Mouse (Mus musculus) liver, embryonic 11.5 days (tissue): ENCODE measurements around the gene Bcam. TPM values are rescaled to one million over a fixed set of nuclear protein-coding genes. Genes with fewer than 3 reads are reported as not detected.

Source experiments
- ATAC-seq: fragments of 200-750 bp; cut with Nextera tagmentation; replicated peaks from 2 replicates; pipeline ENCODE4 v1.8.0; 2017; ENCODE audit warnings: moderate number of reproducible peaks, mild to moderate bottlenecking, moderate TSS enrichment, moderate library complexity; ENCODE audit not compliant: low FRiP score
- DNase-seq: peaks from one replicate; pipeline ENCODE4 v3.0.0-alpha.2; 2017; ENCODE audit warnings: low spot score
- H3K27ac ChIP-seq: fragments of 300-500 bp; sonication (generic); 2 replicates; pipeline ENCODE4 v1.5.1; 2014; ENCODE audit warnings: mild to moderate bottlenecking, low read depth, low read length, control low read depth
- H3K27me3 ChIP-seq: fragments of 300-500 bp; sonication (generic); replicated peaks from 2 replicates; pipeline ENCODE4 v1.6.1; 2014; ENCODE audit warnings: low read length, mixed read lengths; ENCODE audit not compliant: control insufficient read depth, insufficient read depth
- H3K36me3 ChIP-seq: fragments of 300-500 bp; sonication (generic); 2 replicates; pipeline ENCODE4 v1.6.1; 2014; ENCODE audit warnings: mild to moderate bottlenecking, low read length, moderate library complexity, mixed read lengths; ENCODE audit not compliant: control insufficient read depth, insufficient read depth
- H3K4me1 ChIP-seq: fragments of 300-500 bp; sonication (generic); replicated peaks from 2 replicates; pipeline ENCODE4 v1.6.1; 2014; ENCODE audit warnings: low read length, mixed read lengths; ENCODE audit not compliant: control insufficient read depth, insufficient read depth
- H3K4me2 ChIP-seq: fragments of 300-500 bp; sonication (generic); 2 replicates; pipeline ENCODE4 v1.6.1; 2014; ENCODE audit warnings: mild to moderate bottlenecking, control low read depth, moderate library complexity
- H3K4me3 ChIP-seq: fragments of 300-500 bp; sonication (generic); 2 replicates; pipeline ENCODE4 v1.5.1; 2014; ENCODE audit warnings: low read depth, low read length, control low read depth
- H3K9ac ChIP-seq: fragments of 300-500 bp; sonication (generic); 2 replicates; pipeline ENCODE4 v1.6.1; 2014; ENCODE audit warnings: low read depth, low read length, control low read depth
- H3K9me3 ChIP-seq: fragments of 300-500 bp; sonication (generic); 2 replicates; pipeline ENCODE4 v1.6.1; 2016; ENCODE audit warnings: low read length, inconsistent platforms, mixed read lengths; ENCODE audit not compliant: control insufficient read depth
- WGBS: fragments of 180-500 bp; shearing (Covaris S2); extraction: QIAGEN DNeasy Blood & Tissue Kit; methylation state at CpG from one replicate; pipeline ENCODE4 v1.1.7; 2014; 5-methylcytosine and 5-hydroxymethylcytosine counted together
- polyA plus RNA-seq: library from polyadenylated mRNA; unstranded; fragments of >200 nt; fragmentation: Nextera tagmentation; extraction: Ambion mirVana; gene quantifications from 2 replicates; pipeline ENCODE4 v1.2.1, GENCODE M21; 2014

Bcam gene
- polyA plus RNA-seq, 1 experiment from 2014 or later: 21.8 TPM

DNA sequence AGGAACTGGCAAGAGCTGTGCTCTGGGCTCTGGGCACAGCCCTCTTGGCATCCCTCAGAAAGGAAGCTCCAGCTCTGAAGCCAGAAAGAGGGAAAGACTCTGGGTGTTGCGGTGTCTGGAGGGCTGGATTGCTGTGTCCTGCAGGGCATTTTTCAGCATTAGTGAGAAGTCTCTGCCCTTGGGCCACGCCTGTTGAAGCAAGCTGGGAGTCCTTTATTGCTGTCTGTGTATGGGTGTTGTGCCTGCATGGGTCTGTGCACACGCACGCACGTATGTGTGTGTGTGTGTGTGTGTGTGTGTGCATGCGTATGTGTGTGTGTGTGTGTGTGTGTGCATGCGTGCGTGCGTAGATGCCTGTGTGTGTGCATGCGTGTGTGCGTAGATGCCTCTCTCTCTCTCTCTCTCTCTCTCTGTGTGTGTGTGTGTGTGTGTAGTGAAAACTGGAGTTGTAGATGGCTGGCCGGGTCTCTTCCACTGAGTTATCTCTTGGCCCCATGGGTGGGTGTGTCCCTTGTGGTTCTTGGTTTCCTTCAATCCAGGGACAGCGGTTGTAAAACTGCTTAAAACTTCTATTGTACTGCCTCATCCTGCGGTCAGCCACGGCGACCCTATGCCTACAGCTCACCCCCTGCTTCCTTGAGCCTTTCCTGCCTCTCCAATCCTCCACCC is 34.3 kb downstream of the Bcam start:
- Histone ChIP-seq H3K36me3 (peaks cover 27% of the 10 kb centered on the region), H3K4me1 (peaks cover 27% of the 10 kb centered on the region), H3K4me3 (0 out of 2 replicates have a peak overlapping the region, but pooled peaks have one; percentile 21), H3K9me3 (no peaks in the 10 kb centered on the region), H3K27me3 (no peaks in the 10 kb centered on the region), H3K4me2 (peak overlapping the region; percentile 49), H3K27ac (peak overlapping the region; percentile 88), H3K9ac (peak overlapping the region; percentile 35; the same call in 1 of the 2 replicates)
- ATAC-seq (peak; percentile 92), DNase-seq (peak; percentile 71)
- 44% methylated on average over 16 of the region's 16 CpGs for WGBS

DNA sequence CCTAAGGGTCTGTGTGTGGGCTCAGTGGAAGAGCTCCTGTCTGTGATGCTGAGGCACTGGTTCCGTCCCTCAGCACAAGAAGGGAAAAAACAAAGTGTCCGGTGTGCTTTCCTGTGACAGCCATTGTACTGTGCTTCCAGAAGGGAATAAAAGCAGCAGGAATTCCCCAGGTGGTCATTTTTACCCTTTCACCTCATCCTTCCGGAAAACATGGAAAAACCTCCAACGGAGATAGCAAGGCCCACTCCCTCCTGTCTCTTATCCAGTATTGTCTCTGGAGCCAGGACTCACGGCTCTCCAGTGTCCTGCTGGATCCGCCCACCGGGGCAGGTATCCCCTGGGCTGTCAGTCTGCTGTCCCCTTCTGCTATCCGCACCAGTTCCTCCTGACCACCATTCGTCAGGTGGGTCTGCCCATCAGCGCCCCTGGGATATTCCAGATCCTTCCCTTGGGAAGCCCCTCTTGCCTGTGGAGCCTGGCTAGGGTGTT is 36.6 kb downstream of the Bcam start:
- DNase-seq (no peak), ATAC-seq (no peak)
- H3K4me2 ChIP-seq: no peak overlapping the region
- H3K27ac ChIP-seq: no peak overlapping the region
- WGBS: 89% methylated on average over 10 of the region's 10 CpGs
- peaks cover 19% of the 10 kb centered on the region for H3K4me1 ChIP-seq
- H3K36me3 ChIP-seq: peaks cover 29% of the 10 kb centered on the region
- H3K9ac ChIP-seq: no peak overlapping the region
- H3K9me3 ChIP-seq: no peaks in the 10 kb centered on the region
- no peak overlapping the region for H3K4me3 ChIP-seq
- H3K27me3 ChIP-seq: no peaks in the 10 kb centered on the region

DNA sequence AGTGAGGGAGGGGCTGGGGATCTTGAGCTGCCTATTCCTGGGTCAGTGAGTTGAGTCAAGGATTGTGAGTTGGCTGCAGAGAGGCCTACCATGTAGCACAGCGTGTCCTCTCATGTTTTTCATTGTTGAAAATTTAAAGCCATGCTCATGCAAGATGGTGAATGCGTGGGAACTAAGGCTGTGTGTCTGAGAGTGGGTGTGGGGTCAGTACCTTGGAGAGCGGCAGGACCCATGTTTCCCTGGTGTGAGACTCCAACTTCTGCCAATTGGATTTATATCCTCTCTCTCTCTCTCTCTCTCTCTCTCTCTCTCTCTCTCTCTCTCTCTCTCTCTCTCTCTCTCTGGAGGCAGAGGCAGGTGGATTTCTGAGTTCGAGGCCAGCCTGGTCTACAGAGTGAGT is 44.3 kb downstream of the Bcam start:
- ATAC-seq: no peak
- Histone ChIP-seq H3K4me1 (0 out of 2 replicates have a peak, but pooled peaks cover 6% of the 10 kb centered on the region), H3K4me2 (no peak overlapping the region), H3K27me3 (no peaks in the 10 kb centered on the region), H3K36me3 (peaks cover 26% of the 10 kb centered on the region), H3K9ac (no peak overlapping the region), H3K27ac (no peak overlapping the region), H3K4me3 (no peak overlapping the region), H3K9me3 (0 out of 2 replicates have a peak, but pooled peaks cover under 1% of the 10 kb centered on the region)
- 90% methylated on average over 4 of the region's 4 CpGs for WGBS
- DNase-seq: no peak

DNA sequence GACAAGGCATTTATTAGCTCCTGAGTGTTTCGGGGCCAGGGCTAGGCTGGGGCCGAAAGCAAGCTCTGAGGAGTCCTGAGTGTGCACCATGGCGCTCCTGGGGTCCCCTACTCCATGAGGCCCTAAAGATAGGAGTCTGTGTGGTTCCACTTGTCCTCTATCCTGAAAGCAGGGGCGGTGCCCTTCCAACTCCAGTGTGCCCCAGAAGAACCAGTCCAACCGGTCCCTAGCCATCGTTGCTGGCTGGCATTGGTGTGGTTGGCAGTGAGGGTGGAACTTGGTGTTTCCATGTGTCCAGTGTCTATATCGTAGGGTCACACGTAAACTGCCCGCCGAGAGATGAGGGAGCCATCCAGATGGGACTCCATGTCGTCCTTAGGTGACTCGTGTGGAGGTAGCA is 46.6 kb downstream of the Bcam start:
- Histone ChIP-seq H3K27ac (no peak overlapping the region), H3K4me2 (no peak overlapping the region), H3K9ac (no peak overlapping the region), H3K4me3 (no peak overlapping the region), H3K9me3 (peaks cover 7% of the 10 kb centered on the region), H3K36me3 (peaks cover 28% of the 10 kb centered on the region), H3K27me3 (no peaks in the 10 kb centered on the region), H3K4me1 (0 out of 2 replicates have a peak, but pooled peaks cover 6% of the 10 kb centered on the region)
- 93% methylated on average over 12 of the region's 12 CpGs for WGBS
- DNase-seq (no peak), ATAC-seq (no peak)

DNA sequence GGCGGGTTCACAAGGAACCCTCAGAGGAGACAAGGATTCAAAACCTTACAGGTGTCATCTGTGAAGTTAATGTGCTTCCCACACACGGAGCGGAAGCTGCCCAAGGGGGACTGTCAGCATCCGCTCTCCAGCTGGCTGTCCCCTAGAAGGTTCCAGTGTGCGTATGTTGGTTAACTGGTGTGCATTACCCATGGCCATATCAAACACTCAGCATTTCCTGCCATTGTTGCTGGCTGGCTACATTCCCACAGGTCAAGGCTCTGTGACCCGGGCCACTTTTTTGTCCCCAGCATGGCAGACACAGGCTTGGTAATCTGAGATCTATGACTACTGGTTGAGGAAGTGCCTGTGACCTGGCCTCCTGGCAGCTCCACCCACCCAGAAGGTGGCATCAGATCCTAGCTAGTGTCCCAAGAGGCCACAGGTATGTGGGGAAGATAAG is 48.0 kb downstream of the Bcam start:
- Histone ChIP-seq H3K4me3 (no peak overlapping the region), H3K9me3 (peaks cover 7% of the 10 kb centered on the region), H3K4me2 (no peak overlapping the region), H3K9ac (no peak overlapping the region), H3K27me3 (no peaks in the 10 kb centered on the region), H3K4me1 (0 out of 2 replicates have a peak, but pooled peaks cover 6% of the 10 kb centered on the region), H3K36me3 (peaks cover 26% of the 10 kb centered on the region), H3K27ac (no peak overlapping the region)
- DNase-seq: no peak
- WGBS: 76% methylated on average over 6 of the region's 6 CpGs
- ATAC-seq: peak; percentile 55

DNA sequence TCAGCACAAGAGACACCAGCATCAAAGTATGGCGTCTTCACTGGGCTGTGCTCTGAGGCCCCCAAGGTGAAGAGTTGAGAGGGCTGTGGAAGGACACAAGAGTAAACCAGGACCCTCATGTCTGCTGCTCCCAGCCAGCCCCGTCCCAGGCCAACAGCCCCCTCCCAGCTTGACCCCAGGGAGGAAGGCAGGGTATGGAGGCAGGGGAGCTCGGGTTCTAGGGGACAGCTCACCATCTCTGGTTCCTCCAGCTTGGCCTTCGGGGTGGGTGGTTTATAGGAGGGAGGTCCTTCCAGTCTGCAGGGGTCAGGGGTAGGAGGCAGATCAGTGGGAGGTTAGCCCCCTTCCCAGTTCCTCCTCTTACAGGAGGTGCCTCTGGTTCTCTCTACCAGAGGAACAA is 51.6 kb downstream of the Bcam start:
- no peak overlapping the region for H3K4me3 ChIP-seq
- ATAC-seq (no peak), DNase-seq (no peak)
- 80% methylated on average over 4 of the region's 4 CpGs for WGBS
- peaks cover 7% of the 10 kb centered on the region for H3K9me3 ChIP-seq
- H3K9ac ChIP-seq: no peak overlapping the region
- no peak overlapping the region for H3K27ac ChIP-seq
- H3K27me3 ChIP-seq: no peaks in the 10 kb centered on the region
- peaks cover 22% of the 10 kb centered on the region for H3K36me3 ChIP-seq
- peaks cover 13% of the 10 kb centered on the region for H3K4me1 ChIP-seq
- no peak overlapping the region for H3K4me2 ChIP-seq

DNA sequence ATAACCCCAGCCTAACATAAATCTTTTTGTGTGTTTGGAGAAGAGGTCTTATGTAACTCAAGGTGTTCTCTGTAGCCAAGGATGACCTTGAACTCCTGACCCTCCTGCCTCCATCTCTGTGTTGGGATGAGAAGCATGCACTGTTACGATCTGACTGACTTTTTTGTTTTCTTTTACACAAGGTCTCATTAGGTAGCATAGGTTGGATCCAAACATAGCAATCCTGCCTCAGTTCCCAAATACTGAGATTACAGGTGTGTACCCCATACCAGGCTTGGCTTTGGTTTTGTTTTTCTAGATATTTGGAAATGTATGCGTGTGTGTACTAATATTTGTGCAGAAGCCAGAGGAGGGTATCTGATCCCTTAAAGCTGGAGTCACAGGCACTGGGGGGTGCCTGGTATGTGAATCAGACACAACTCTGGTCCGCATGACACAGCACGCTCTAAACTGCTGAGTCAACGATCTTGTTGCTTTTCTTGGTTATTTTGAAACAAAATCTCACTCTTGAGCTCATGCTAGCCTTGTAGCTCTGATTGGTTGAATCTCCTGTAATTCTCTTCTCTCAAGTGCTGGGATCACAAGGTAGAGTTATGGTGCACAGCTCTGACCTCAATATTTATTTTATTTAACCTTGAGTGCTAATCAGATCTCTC is 52.4 kb downstream of the Bcam start:
- H3K4me1 ChIP-seq: peaks cover 21% of the 10 kb centered on the region
- peaks cover 25% of the 10 kb centered on the region for H3K36me3 ChIP-seq
- WGBS: 88% methylated on average over 5 of the region's 5 CpGs
- H3K27me3 ChIP-seq: no peaks in the 10 kb centered on the region
- no peak overlapping the region for H3K4me3 ChIP-seq
- peaks cover 7% of the 10 kb centered on the region for H3K9me3 ChIP-seq
- no peak overlapping the region for H3K9ac ChIP-seq
- no peak overlapping the region for H3K27ac ChIP-seq
- H3K4me2 ChIP-seq: no peak overlapping the region
- ATAC-seq (no peak), DNase-seq (no peak)

DNA sequence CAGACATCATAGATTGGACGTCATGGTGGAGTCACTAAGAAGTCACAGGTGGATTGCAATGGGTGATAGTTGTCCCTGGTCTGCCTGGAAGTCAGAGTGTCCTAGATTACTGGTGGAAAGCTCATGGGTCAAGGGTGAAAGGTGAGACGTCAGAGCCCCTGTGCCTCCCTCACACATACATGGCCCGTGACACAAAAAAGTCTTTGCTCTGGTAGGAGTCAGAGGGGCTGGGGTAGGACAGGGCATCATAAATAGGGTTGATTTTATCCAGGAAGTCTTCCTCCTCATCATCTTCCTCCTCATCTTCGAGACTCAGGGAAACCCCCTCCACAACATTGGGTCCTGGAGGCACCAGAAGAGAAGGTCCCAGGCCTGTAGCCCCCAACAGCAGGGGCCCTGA is 53.5 kb downstream of the Bcam start:
- no peaks in the 10 kb centered on the region for H3K27me3 ChIP-seq
- peaks cover 15% of the 10 kb centered on the region for H3K4me1 ChIP-seq
- WGBS: 78% methylated on average over 4 of the region's 4 CpGs
- H3K9me3 ChIP-seq: peaks cover 7% of the 10 kb centered on the region
- no peak overlapping the region for H3K9ac ChIP-seq
- ATAC-seq (no peak), DNase-seq (no peak)
- peak overlapping the region; percentile 11; the same call in 1 of the 2 replicates for H3K27ac ChIP-seq
- H3K4me3 ChIP-seq: no peak overlapping the region
- H3K36me3 ChIP-seq: peaks cover 23% of the 10 kb centered on the region
- no peak overlapping the region for H3K4me2 ChIP-seq
